Mouse (Mus musculus) brain, embryonic 14.5 days (tissue): ENCODE measurements around the gene Ano2.

ENCODE experiments used
- CTCF ChIP-seq: fragments of 200-500 bp; IDR thresholded peaks from 2 replicates; pipeline ENCODE4 v1.5.1; 2012; ENCODE audit warnings: inconsistent platforms, mild to moderate bottlenecking, moderate library complexity, borderline replicate concordance; ENCODE audit not compliant: insufficient read depth, insufficient read length; ENCODE audit errors: extremely low read depth
- POLR2A ChIP-seq: fragments of 200-500 bp; IDR thresholded peaks from 2 replicates; pipeline ENCODE4 v1.6.1; 2012; ENCODE audit warnings: mild to moderate bottlenecking, inconsistent platforms, borderline replicate concordance; ENCODE audit not compliant: poor library complexity, insufficient read depth, insufficient read length, severe bottlenecking; ENCODE audit errors: extremely low read depth

GRCm38 (mm10) chr6:125661106-125661877, 28.9 kb upstream of the Ano2 start:
- peak; percentile 88 for TF ChIP-seq CTCF
- no peak for TF ChIP-seq POLR2A
